Mouse (Mus musculus): Measurements from ENCODE around the gene Capn3.

Capn3 gene

GRCm38 (mm10) chr2:120481921-120482320 lies 26.1 kb downstream of the Capn3 start:
- in situ Hi-C loops (cut with MboI, MseI) = no loop called here

- in situ Hi-C loops (cut with MboI, MseI) = no loop called here
Measured at GRCm38 (mm10) chr2:120482506-120483389, 26.9 kb downstream of the Capn3 start.

- in situ Hi-C loops (cut with MboI, MseI) = no loop called here
Measured at GRCm38 (mm10) chr2:120484241-120484640, 28.4 kb downstream of the Capn3 start.

- in situ Hi-C loops (cut with MboI, MseI) = no loop called here
Measured at GRCm38 (mm10) chr2:120493254-120493653, 37.4 kb downstream of the Capn3 start.

- in situ Hi-C loops (cut with MboI, MseI) = no loop called here
Measured at GRCm38 (mm10) chr2:120496511-120496910, 40.7 kb downstream of the Capn3 start.

- in situ Hi-C loops (cut with MboI, MseI) = loop anchor here (25.0 kb wide), 1 partner anchor 1388 kb away; the partner anchor contains the start of gene Rad51
Measured at GRCm38 (mm10) chr2:120499971-120500471, 44.2 kb downstream of the Capn3 start.

GRCm38 (mm10) chr2:120501136-120501918 lies 45.5 kb downstream of the Capn3 start:
- in situ Hi-C loops (cut with MboI, MseI) = loop anchor here (25.0 kb wide), 1 partner anchor 1389 kb away; the partner anchor contains the start of gene Rad51

GRCm38 (mm10) chr2:120501931-120502604 lies 46.2 kb downstream of the Capn3 start:
- in situ Hi-C loops (cut with MboI, MseI) = loop anchor here (25.0 kb wide), 1 partner anchor 1390 kb away; the partner anchor contains the start of gene Rad51

- in situ Hi-C loops (cut with MboI, MseI) = loop anchor here (25.0 kb wide), 1 partner anchor 1390 kb away; the partner anchor contains the start of gene Rad51
Measured at GRCm38 (mm10) chr2:120502605-120502990, 46.8 kb downstream of the Capn3 start.

- in situ Hi-C loops (cut with MboI, MseI) = loop anchor here (25.0 kb wide), 1 partner anchor 1391 kb away; the partner anchor contains the start of gene Rad51
Measured at GRCm38 (mm10) chr2:120503094-120503493, 47.3 kb downstream of the Capn3 start.

- in situ Hi-C loops (cut with MboI, MseI) = loop anchor here (25.0 kb wide), 1 partner anchor 1392 kb away; the partner anchor contains the start of gene Rad51
Measured at GRCm38 (mm10) chr2:120503992-120504391, 48.2 kb downstream of the Capn3 start.

- in situ Hi-C loops (cut with MboI, MseI) = loop anchor here (10.0 to 25.0 kb wide), 2 partner anchors 1079 to 1402 kb away; partner anchors contain the start of gene Rad51
Measured at GRCm38 (mm10) chr2:120514181-120514580, 58.4 kb downstream of the Capn3 start.

- in situ Hi-C loops (cut with MboI, MseI) = loop anchor here (10.0 to 25.0 kb wide), 2 partner anchors 1084 to 1406 kb away; partner anchors contain the start of gene Rad51
Measured at GRCm38 (mm10) chr2:120518547-120519210, 62.9 kb downstream of the Capn3 start.

GRCm38 (mm10) chr2:120526771-120527170 lies 71.0 kb downstream of the Capn3 start:
- in situ Hi-C loops (cut with MboI, MseI) = loop anchor here (10.0 kb wide), 1 partner anchor 152 kb away; no protein-coding TSS in a partner anchor

- in situ Hi-C loops (cut with MboI, MseI) = loop anchor here (10.0 kb wide), 1 partner anchor 155 kb away; no protein-coding TSS in a partner anchor
Measured at GRCm38 (mm10) chr2:120529531-120529930, 73.7 kb downstream of the Capn3 start.

GRCm38 (mm10) chr2:120531223-120531622 lies 75.4 kb downstream of the Capn3 start:
- in situ Hi-C loops (cut with MboI, MseI) = no loop called here

GRCm38 (mm10) chr2:120539333-120539732 lies 83.5 kb downstream of the Capn3 start:
- in situ Hi-C loops (cut with MboI, MseI) = no loop called here

GRCm38 (mm10) chr2:120539778-120540208 lies 84.0 kb downstream of the Capn3 start:
- in situ Hi-C loops (cut with MboI, MseI) = loop anchor here (5.0 kb wide), 1 partner anchor 77 kb away; no protein-coding TSS in a partner anchor

GRCm38 (mm10) chr2:120544732-120545131 lies 88.9 kb downstream of the Capn3 start:
- in situ Hi-C loops (cut with MboI, MseI) = loop anchor here (5.0 kb wide), 1 partner anchor 82 kb away; no protein-coding TSS in a partner anchor
